In genomic region chr15:93103426-93103825, GRCm38 (mm10) we compare ENCODE assay signal across 18 mouse cellular contexts.
DNase-seq lines count a peak whose midpoint lies in the region; ATAC-seq and TF ChIP-seq lines count a peak whose summit lies in the region.
"Had no signal": no experiment of that assay in that cellular context is flagged by ENCODE, and none has a peak within 500 bp of the region (broad histone marks: within the 10 kb centered on the region; RNA-seq: fewer than 3 reads in every experiment).

No protein-coding gene starts in this region.

- peak; percentile 22 for DNase-seq in gastrocnemius, adult 2 months
- no peak for DNase-seq in gastrocnemius, postnatal 36 days
- peak; percentile 24 for DNase-seq in kidney, postnatal 10 days
- no peak for DNase-seq in kidney, adult 9 months
- DNase-seq in lung, embryonic 14.5 days, result peak; percentile 66
- DNase-seq in lung, postnatal 25 days (ENCODE audit: low spot score), result peak; percentile 47
- DNase-seq in midbrain, postnatal 0 days (ENCODE audit: low spot score), result no peak
- DNase-seq: cerebellum, adult 8-10 months; embryo, embryonic 11 days; kidney, adult 11 months; liver; liver, postnatal 0 days; right cerebral cortex, adult 18-20 months; thymus, adult 18-20 months had no signal

- H3K9ac ChIP-seq in lung, embryonic 14.5 days, result no peak overlapping the region
- no peak overlapping the region for H3K9ac ChIP-seq in midbrain, postnatal 0 days (replicated peaks; ENCODE audit: low read length, poor library complexity, severe bottlenecking)
- H3K9ac ChIP-seq: forebrain, embryonic 12.5 days; liver, postnatal 0 days; midbrain, embryonic 15.5 days had no signal

- 65% methylated on average over 5 of the region's 5 CpGs for WGBS in lung, embryonic 14.5 days
- 81% methylated on average over 5 of the region's 5 CpGs for WGBS in midbrain, postnatal 0 days

- H3K9me3 ChIP-seq in lung, embryonic 14.5 days (ENCODE audit: low read depth, low read length), result no peaks in the 10 kb centered on the region
- no peaks in the 10 kb centered on the region for H3K9me3 ChIP-seq in midbrain, postnatal 0 days (ENCODE audit: low read length)
- H3K9me3 ChIP-seq: forebrain, embryonic 12.5 days; midbrain, embryonic 15.5 days had no signal

- no peak overlapping the region for H3K4me2 ChIP-seq in lung, embryonic 14.5 days
- no peak overlapping the region for H3K4me2 ChIP-seq in midbrain, postnatal 0 days (ENCODE audit: low read depth, low read length, poor library complexity, severe bottlenecking)
- H3K4me2 ChIP-seq: forebrain, embryonic 12.5 days; midbrain, embryonic 15.5 days had no signal

- H3K4me3 ChIP-seq in gastrocnemius, adult 2 months, result no peak overlapping the region
- no peak overlapping the region for H3K4me3 ChIP-seq in lung, embryonic 14.5 days (ENCODE audit: low read depth, low read length)
- H3K4me3 ChIP-seq in midbrain, postnatal 0 days (ENCODE audit: low read depth, low read length), result no peak overlapping the region
- H3K4me3 ChIP-seq: forebrain, embryonic 12.5 days; megakaryocyte, embryonic 14.5 days; midbrain, embryonic 15.5 days had no signal

- intact Hi-C loops in gastrocnemius, adult 2 months (cut with DNase I), result no loop called here
- intact Hi-C loops in gastrocnemius, postnatal 36 days (cut with DNase I), result no loop called here

- TF ChIP-seq CTCF in gastrocnemius, adult 2 months (IDR thresholded peaks at IDR 0.05), result no peak
- no peak for TF ChIP-seq CTCF in lung, embryonic 14.5 days (IDR thresholded peaks at IDR 0.05; ENCODE audit: low read depth)
- TF ChIP-seq CTCF in midbrain, postnatal 0 days (IDR thresholded peaks at IDR 0.05), result no peak

- ATAC-seq in lung, embryonic 14.5 days (ENCODE audit: insufficient read depth), result no peak
- no peak for ATAC-seq in midbrain, postnatal 0 days (ENCODE audit: low FRiP score)
- ATAC-seq: hindbrain, embryonic 16.5 days; liver, postnatal 0 days; midbrain, embryonic 15.5 days had no signal

- no peaks in the 10 kb centered on the region for H3K27me3 ChIP-seq in lung, embryonic 14.5 days (ENCODE audit: insufficient read depth, low read length)
- no peaks in the 10 kb centered on the region for H3K27me3 ChIP-seq in midbrain, postnatal 0 days (ENCODE audit: insufficient read depth, low read length)
- H3K27me3 ChIP-seq: forebrain, embryonic 12.5 days; megakaryocyte, embryonic 14.5 days; midbrain, embryonic 15.5 days had no signal

- H3K27ac ChIP-seq in gastrocnemius, adult 2 months, result no peak overlapping the region
- H3K27ac ChIP-seq in lung, embryonic 14.5 days (ENCODE audit: low read depth), result no peak overlapping the region
- H3K27ac ChIP-seq in midbrain, postnatal 0 days (ENCODE audit: low read depth, low read length), result no peak overlapping the region
- H3K27ac ChIP-seq: forebrain, embryonic 12.5 days; midbrain, embryonic 15.5 days had no signal

- H3K36me3 ChIP-seq in lung, embryonic 14.5 days (ENCODE audit: insufficient read depth), result no peaks in the 10 kb centered on the region
- no peaks in the 10 kb centered on the region for H3K36me3 ChIP-seq in midbrain, postnatal 0 days (ENCODE audit: insufficient read depth, low read length)
- H3K36me3 ChIP-seq: forebrain, embryonic 12.5 days; midbrain, embryonic 15.5 days had no signal

- no peaks in the 10 kb centered on the region for H3K4me1 ChIP-seq in lung, embryonic 14.5 days (ENCODE audit: insufficient read depth)
- H3K4me1 ChIP-seq in midbrain, postnatal 0 days (ENCODE audit: insufficient read depth, low read length), result no peaks in the 10 kb centered on the region; the same call in 1 of the 2 replicates
- H3K4me1 ChIP-seq: forebrain, embryonic 12.5 days; megakaryocyte, embryonic 14.5 days; midbrain, embryonic 15.5 days had no signal

Comparison
In these comparisons a context has a peak if more than half of its experiments do, and no peak if none do; other contexts are left out.
1. DNase-seq: peak in gastrocnemius, adult 2 months (single experiment), kidney, postnatal 10 days (single experiment), lung, embryonic 14.5 days (single experiment) and lung, postnatal 25 days (single experiment); none in gastrocnemius, postnatal 36 days (0 of 2), kidney, adult 9 months (single experiment) and midbrain, postnatal 0 days (single experiment).